Mouse (Mus musculus) frontal cortex, postnatal 25 days (tissue): ENCODE data around the gene Rnf123.

Source experiments
- DNase-seq, 2 experiments: peaks; one replicate each; pipeline ENCODE4 v3.0.0; 2022; ENCODE audit warnings: low spot score in 2 of 2

The Rnf123 gene

GRCm38 (mm10) chr9:108062142-108062541 lies 21.0 kb downstream of the Rnf123 start:
- no peak for DNase-seq

- DNase-seq: no peak
Observed at GRCm38 (mm10) chr9:108058291-108058690, 24.9 kb downstream of the Rnf123 start.

DNA sequence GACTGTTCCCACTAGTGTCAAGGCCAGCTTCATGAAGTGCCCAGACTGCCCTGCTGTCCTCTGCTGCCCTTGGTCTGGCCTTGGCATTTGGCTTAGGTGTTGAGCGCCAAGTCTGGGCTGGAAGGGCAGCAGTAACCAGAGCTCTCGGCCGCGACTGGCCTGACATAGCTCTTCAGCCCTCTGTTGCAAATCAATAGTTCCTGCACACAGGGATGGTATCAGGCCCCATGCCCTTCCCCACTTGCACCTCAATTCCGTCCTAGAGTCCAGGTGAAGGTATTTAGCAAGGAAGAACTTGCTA lies 25.9 kb downstream of the Rnf123 start:
- DNase-seq: no peak

- DNase-seq: no peak
Observed at GRCm38 (mm10) chr9:108056361-108057261, 26.5 kb downstream of the Rnf123 start.

DNA sequence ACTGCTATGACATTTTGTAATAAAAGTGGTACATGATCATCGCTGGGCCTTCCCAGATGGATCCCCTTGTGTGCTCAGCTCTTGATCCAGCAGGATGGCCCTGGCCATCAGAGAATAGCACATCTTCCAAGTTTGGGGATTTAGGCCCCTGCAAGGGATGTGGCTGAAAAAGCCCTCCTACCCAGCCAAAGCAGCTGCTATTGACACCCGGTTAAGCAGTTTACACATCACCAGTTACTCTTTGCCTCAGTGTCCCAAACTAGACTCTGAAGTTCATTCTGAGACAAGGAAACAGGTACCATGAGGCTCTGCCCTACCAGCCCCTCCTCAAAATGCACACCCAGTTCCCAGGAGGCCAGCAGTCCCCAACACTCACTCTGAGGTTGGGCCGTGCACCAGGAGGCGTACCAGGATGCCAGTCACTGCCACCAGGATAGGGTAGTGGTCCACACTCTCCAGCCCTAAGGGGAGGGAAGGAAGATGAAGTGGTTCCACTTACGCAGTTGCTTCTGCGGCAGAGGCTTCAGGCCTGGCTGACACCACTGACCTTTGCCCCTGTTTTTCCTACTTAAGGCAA lies 27.4 kb downstream of the Rnf123 start:
- no peak for DNase-seq

- no peak for DNase-seq
Observed at GRCm38 (mm10) chr9:108055061-108055460, 28.1 kb downstream of the Rnf123 start.

DNA sequence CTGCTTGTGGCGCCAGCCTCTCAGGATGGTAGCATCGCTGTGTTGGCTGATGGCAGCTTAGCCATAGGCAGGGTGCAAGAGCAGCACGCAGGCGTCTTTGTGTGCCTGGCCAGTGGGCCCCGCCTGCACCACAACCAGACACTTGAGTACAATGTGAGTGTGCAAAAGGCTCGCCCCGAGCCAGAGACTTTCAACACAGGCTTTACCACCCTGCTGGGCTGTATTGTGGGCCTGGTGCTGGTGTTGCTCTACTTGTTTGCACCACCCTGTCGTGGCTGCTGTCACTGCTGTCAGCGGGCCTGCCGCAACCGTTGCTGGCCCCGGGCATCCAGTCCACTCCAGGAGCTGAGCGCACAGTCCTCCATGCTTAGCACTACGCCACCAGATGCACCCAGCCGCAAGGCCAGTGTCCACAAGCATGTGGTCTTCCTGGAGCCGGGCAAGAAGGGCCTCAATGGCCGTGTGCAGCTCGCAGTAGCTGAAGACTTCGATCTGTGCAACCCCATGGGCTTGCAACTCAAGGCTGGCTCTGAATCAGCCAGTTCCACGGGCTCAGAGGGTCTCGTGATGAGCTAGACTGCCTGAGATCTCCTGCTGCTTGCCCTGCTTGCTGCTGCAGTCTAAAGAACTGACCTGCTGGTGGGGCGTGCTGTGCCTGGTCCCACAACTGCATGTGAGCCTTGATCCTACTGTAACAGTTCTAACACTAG lies 28.7 kb downstream of the Rnf123 start:
- DNase-seq: no peak

- no peak for DNase-seq
Observed at GRCm38 (mm10) chr9:108053665-108054225, 29.4 kb downstream of the Rnf123 start.

DNA sequence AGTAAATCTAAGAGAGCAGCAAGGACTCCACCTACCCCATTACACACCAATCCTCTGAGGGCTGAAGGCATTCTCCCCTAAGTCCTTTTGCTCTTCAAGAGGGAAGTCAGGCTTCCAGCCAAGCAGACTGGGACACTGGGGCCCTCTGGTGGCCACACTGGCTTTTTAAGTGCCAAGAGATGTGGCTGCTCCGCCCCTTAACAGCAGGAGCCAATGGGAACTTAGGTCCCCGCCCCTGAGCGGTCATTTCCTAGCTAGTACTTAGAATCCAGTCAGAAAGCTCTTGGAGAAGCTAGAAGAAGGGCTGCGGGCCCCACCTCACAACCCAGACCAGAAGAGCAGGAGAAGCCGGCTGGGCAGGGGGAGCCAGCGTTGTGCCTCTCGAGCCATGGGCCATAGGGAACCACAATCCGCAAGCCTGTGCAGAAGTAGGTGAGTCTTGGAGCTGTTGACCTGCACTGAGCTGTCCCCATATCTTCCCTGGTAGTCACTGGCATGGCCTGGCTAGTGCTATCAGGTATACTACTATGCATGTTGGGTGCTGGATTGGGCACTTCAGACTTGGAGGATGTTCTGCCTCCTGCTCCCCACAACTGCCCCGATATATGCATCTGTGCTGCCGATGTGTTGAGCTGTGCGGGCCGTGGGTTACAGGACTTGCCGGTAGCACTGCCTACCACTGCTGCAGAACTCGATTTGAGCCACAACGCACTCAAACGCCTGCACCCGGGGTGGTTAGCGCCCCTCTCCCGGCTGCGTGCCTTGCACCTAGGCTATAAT lies 30.1 kb downstream of the Rnf123 start, which contains the start of gene Amigo3:
Amigo3 (plus strand) TSS at position 275 of the 780 bp plus-strand sequence.
- DNase-seq: peak; percentile 97 to 99

- DNase-seq: no peak
Observed at GRCm38 (mm10) chr9:108052411-108052810, 30.7 kb downstream of the Rnf123 start.

- no peak for DNase-seq
Observed at GRCm38 (mm10) chr9:108051931-108052220, 31.3 kb downstream of the Rnf123 start.

- no peak for DNase-seq
Observed at GRCm38 (mm10) chr9:108051184-108051930, 31.8 kb downstream of the Rnf123 start.

DNA sequence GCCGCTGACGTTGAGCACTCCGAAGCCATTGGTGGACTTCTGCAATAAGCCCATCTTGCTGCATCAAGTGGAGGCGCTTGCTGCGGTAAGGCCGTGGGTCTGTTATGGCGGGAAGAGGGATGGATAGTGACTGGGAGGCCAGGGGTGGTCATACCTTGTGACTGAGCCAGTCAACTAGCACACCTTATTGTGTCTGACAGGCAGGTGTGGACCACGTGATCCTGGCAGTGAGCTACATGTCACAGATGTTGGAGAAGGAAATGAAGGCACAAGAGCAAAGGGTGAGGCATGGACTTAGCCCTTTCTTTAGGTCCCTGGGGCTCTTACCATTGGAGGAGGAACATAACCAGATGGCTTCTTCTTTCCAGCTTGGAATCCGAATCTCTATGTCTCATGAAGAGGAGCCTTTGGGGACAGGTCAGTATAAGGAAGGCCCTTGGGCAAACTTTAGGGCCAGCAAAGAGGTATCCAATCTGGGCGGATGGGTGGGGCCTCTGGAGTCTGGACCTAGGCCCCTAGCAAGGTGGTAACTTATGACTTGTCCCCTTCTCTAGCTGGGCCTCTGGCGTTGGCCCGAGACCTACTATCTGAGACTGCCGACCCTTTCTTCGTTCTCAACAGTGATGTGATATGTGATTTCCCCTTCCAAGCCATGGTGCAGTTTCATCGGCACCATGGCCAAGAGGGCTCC lies 33.4 kb downstream of the Rnf123 start:
- DNase-seq: no peak

DNA sequence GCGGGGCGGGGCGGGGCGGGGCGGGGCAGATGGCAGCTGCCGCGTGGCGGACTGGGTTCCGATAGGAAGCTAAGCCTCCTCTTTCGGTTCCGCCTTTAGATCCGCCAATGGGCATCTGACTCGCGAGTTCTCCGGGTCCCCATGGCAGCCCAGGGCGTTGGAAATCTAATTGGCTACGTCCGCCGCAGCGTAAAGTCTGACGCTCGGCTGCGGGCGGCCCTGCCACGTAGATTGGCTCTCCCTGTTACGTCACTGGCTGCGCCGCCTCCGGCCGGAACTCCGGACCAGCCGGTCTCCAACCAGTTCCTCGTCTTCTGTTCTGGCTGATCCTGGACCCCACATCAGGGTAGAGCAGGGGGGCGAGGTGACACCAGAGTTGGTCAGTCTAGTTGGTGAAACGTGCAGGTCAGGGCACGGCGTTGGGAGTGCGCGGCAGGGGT lies 34.1 kb downstream of the Rnf123 start, which contains the start of gene Gmppb:
Gmppb (plus strand) TSS at position 227 of the 440 bp plus-strand sequence.
- DNase-seq: peak; percentile 88 to 92

DNA sequence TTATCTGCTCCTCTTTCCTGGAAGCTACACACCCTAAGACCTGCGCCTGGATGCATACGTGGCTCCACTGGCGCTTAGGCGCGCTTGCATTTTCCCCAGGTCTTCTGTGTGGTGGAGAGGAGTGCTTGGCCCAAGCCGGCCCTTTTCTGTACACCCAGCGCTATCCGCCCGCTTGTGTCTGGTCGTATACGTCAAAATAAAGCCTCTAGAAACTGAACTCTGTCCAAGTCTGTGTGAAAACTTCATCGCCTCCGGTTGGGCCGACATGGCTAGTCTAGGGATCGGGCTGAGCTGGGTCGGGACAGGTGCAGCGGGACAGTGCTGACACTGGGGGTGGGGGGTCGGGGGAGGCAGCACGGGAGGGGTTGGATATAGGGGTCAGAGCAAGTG lies 34.6 kb downstream of the Rnf123 start:
- no peak for DNase-seq

GRCm38 (mm10) chr9:108047601-108048565 lies 35.3 kb downstream of the Rnf123 start:
- DNase-seq: no peak

DNA sequence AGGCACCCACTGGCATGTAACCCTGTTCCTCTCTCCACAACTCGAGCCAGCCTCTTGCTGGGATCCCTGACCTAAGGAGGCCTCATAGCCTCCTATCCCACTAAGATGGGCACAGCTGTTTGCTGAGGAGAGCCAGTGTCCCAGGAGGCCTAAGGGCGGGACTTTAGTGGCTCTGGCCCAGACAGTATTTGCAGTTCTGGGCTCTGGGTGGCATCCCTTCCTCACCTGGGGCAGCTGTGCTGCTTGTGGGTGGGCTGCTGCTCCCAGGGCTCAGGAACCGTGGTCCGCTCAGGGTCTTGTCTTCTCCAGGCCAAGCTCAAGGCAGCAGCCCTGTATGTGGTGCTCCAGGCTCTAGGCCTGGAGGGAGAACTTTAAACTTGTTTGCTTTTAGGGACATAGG lies 36.6 kb downstream of the Rnf123 start:
- DNase-seq: no peak

DNA sequence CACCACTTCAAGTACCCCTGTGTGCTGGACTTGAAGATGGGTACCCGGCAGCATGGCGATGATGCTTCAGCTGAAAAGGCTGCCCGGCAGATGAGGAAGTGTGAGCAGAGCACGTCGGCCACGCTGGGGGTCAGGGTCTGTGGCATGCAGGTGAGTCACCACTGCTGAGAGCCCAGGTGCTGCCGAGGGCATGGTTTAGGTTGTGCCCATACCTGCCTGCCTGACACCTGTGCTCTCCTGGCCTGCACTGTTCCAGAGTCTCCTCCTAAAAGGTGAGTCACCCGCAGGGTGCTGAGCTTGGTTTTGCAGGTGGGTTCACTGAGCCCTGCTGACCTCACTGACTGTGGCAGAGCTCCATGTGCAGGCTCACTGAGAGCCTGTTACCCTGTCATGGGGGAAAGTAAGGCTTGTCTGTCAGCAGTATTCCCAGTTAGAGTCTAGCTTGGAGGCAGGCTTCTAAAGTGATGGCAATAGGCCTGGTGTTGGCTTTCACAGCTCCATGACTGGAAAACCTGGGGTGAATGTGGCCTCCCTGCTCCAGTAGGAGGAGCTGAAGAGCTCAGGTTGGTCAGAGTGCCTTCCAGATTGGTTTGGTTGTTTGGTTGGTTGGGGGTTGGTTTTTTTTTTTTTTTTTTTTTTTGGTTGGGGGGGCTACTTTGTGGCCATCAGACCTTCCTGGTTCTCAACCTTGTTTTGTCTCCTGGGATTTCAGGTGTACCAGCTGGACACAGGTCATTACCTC lies 38.2 kb downstream of the Rnf123 start:
- DNase-seq: no peak
